ENCODE assay signal across 17 mouse cellular contexts in genomic region chr12:50899609-50900447, GRCm38 (mm10).
DNase-seq lines count a peak whose midpoint lies in the region; ATAC-seq and TF ChIP-seq lines count a peak whose summit lies in the region.
"Had no signal": no experiment of that assay in that cellular context is flagged by ENCODE, and none has a peak within 500 bp of the region (broad histone marks: within the 10 kb centered on the region; RNA-seq: fewer than 3 reads in every experiment).

No protein-coding gene starts in this region.

- no peak overlapping the region for H3K9ac ChIP-seq in lung, embryonic 14.5 days
- no peak overlapping the region for H3K9ac ChIP-seq in intestine, embryonic 16.5 days (ENCODE audit: low read depth, low read length)
- H3K9ac ChIP-seq: forebrain, embryonic 15.5 days; heart, embryonic 15.5 days; hindbrain, embryonic 12.5 days; liver, postnatal 0 days had no signal

- H3K9me3 ChIP-seq in lung, embryonic 14.5 days (ENCODE audit: low read depth, low read length), result no peaks in the 10 kb centered on the region
- no peaks in the 10 kb centered on the region for H3K9me3 ChIP-seq in intestine, embryonic 16.5 days (ENCODE audit: control insufficient read depth, low read length)
- H3K9me3 ChIP-seq: forebrain, embryonic 15.5 days; heart, embryonic 15.5 days; hindbrain, embryonic 12.5 days had no signal

- peak; percentile 69; the same call in 1 of the 2 replicates for ATAC-seq in lung, embryonic 14.5 days (ENCODE audit: insufficient read depth)
- ATAC-seq in intestine, embryonic 16.5 days, result peak; percentile 80
- ATAC-seq: forebrain, embryonic 15.5 days; liver, postnatal 0 days had no signal

- no peaks in the 10 kb centered on the region for H3K36me3 ChIP-seq in lung, embryonic 14.5 days (ENCODE audit: insufficient read depth)
- no peaks in the 10 kb centered on the region for H3K36me3 ChIP-seq in intestine, embryonic 16.5 days (ENCODE audit: control insufficient read depth, insufficient read depth, low read length)
- H3K36me3 ChIP-seq: forebrain, embryonic 15.5 days; heart, embryonic 15.5 days; hindbrain, embryonic 12.5 days had no signal

- DNase-seq in lung, embryonic 14.5 days, result peak; percentile 56
- no peak for DNase-seq in lung, adult 18-20 months
- peak; percentile 24 to 46 for DNase-seq in kidney, postnatal 36 days
- no peak for DNase-seq in right cerebral cortex, postnatal 14 days
- no peak for DNase-seq in thymus, adult 18-20 months
- no peak for DNase-seq in adrenal gland, postnatal 10 days
- DNase-seq: adrenal gland, adult 8-10 months; cerebellum, adult 2 months; gastrocnemius, adult 2 months; heart, adult 18-20 months; left cerebral cortex, postnatal 4 days; liver, postnatal 0 days; retina, postnatal 1 day had no signal

- 51% methylated on average over 13 of the region's 13 CpGs for WGBS in lung, embryonic 14.5 days
- WGBS in intestine, embryonic 16.5 days, result 51% methylated on average over 13 of the region's 13 CpGs

- H3K4me2 ChIP-seq in lung, embryonic 14.5 days, result no peak overlapping the region
- no peak overlapping the region for H3K4me2 ChIP-seq in intestine, embryonic 16.5 days (ENCODE audit: low read depth, low read length)
- H3K4me2 ChIP-seq: forebrain, embryonic 15.5 days; heart, embryonic 15.5 days; hindbrain, embryonic 12.5 days had no signal

- no peak for TF ChIP-seq CTCF in lung, embryonic 14.5 days (IDR thresholded peaks at IDR 0.05; ENCODE audit: low read depth)

- H3K27ac ChIP-seq in lung, embryonic 14.5 days (ENCODE audit: low read depth), result no peak overlapping the region
- H3K27ac ChIP-seq in intestine, embryonic 16.5 days (ENCODE audit: low read length), result no peak overlapping the region
- H3K27ac ChIP-seq: forebrain, embryonic 15.5 days; gastrocnemius, adult 2 months; heart, embryonic 15.5 days; hindbrain, embryonic 12.5 days had no signal

- no peak overlapping the region for H3K4me3 ChIP-seq in lung, embryonic 14.5 days (ENCODE audit: low read depth, low read length)
- H3K4me3 ChIP-seq in intestine, embryonic 16.5 days (ENCODE audit: low read length), result no peak overlapping the region
- H3K4me3 ChIP-seq: forebrain, embryonic 15.5 days; gastrocnemius, adult 2 months; heart, embryonic 15.5 days; hindbrain, embryonic 12.5 days had no signal

- H3K4me1 ChIP-seq in lung, embryonic 14.5 days (ENCODE audit: insufficient read depth), result no peaks in the 10 kb centered on the region
- no peaks in the 10 kb centered on the region for H3K4me1 ChIP-seq in intestine, embryonic 16.5 days (ENCODE audit: control insufficient read depth, insufficient read depth, low read length)
- H3K4me1 ChIP-seq: forebrain, embryonic 15.5 days; heart, embryonic 15.5 days; hindbrain, embryonic 12.5 days had no signal

- no peaks in the 10 kb centered on the region for H3K27me3 ChIP-seq in lung, embryonic 14.5 days (ENCODE audit: insufficient read depth, low read length)
- H3K27me3 ChIP-seq in intestine, embryonic 16.5 days (replicated peaks; ENCODE audit: control insufficient read depth, insufficient read depth, low read length), result no peaks in the 10 kb centered on the region
- H3K27me3 ChIP-seq: forebrain, embryonic 15.5 days; heart, embryonic 15.5 days; hindbrain, embryonic 12.5 days had no signal

Comparison
In these comparisons a context has a peak if more than half of its experiments do, and no peak if none do; other contexts are left out.
1. DNase-seq: peak in lung, embryonic 14.5 days (single experiment) and kidney, postnatal 36 days (2 of 2); none in lung, adult 18-20 months (0 of 2), right cerebral cortex, postnatal 14 days (single experiment), thymus, adult 18-20 months (0 of 2) and adrenal gland, postnatal 10 days (single experiment).